ENCODE assay signal across 17 mouse cellular contexts in genomic region chr11:68480660-68481059, GRCm38 (mm10). TPM values are rescaled to one million over a fixed set of nuclear protein-coding genes. Genes with fewer than 3 reads are reported as not detected.
DNase-seq lines count a peak whose midpoint lies in the region; ATAC-seq and TF ChIP-seq lines count a peak whose summit lies in the region.
"Had no signal": no experiment of that assay in that cellular context is flagged by ENCODE, and none has a peak within 500 bp of the region (broad histone marks: within the 10 kb centered on the region; RNA-seq: fewer than 3 reads in every experiment).

No protein-coding gene starts in this region.

- in situ Hi-C loops in CH12.LX (cut with MboI; ENCODE audit: low pct_ligation_motif_present, low pct_unique_long_range_greater_than_20kb, low sequenced_read_pairs) = no loop called here

- dilution Hi-C loops in CH12.LX (cut with MboI; ENCODE audit: extremely low pct_ligation_motif_present, extremely low pct_unique_long_range_greater_than_20kb, low sequenced_read_pairs) = no loop called here

- no peak overlapping the region for H3K4me3 ChIP-seq in left cerebral cortex, adult 2 months
- H3K4me3 ChIP-seq in CH12.LX (replicated peaks in 1 of 3; ENCODE audit: low read depth in 2 of 3, low read length in 2 of 3, poor library complexity in 1 of 3) (no peak overlapping the region), ES-Bruce4 (ENCODE audit: low read depth, low read length) (no peak overlapping the region)
- no peak overlapping the region for H3K4me3 ChIP-seq in midbrain, embryonic 16.5 days (ENCODE audit: low read depth, low read length)
- H3K4me3 ChIP-seq: heart, embryonic 15.5 days; hindbrain, embryonic 13.5 days; kidney, embryonic 15.5 days; liver, embryonic 15.5 days; midbrain, embryonic 10.5 days had no signal

- H3K9me3 ChIP-seq in CH12.LX (replicated peaks; ENCODE audit: low read length) = peaks cover 5% of the 10 kb centered on the region
- H3K9me3 ChIP-seq in ES-Bruce4 (replicated peaks; ENCODE audit: control insufficient read depth, insufficient read depth, low read length, poor library complexity, severe bottlenecking) = no peaks in the 10 kb centered on the region; the same call in 1 of the 2 replicates
- H3K9me3 ChIP-seq in midbrain, embryonic 16.5 days (replicated peaks; ENCODE audit: control insufficient read depth, low read length, poor library complexity, severe bottlenecking) = no peaks in the 10 kb centered on the region
- H3K9me3 ChIP-seq: heart, embryonic 15.5 days; hindbrain, embryonic 13.5 days; kidney, embryonic 15.5 days; liver, embryonic 15.5 days; midbrain, embryonic 10.5 days had no signal

- no peak for DNase-seq in left cerebral cortex, adult 2 months (ENCODE audit: extremely low spot score in 1 of 2, low spot score in 2 of 2)
- DNase-seq in left cerebral cortex, adult 8-10 months (ENCODE audit: low spot score in 2 of 2) = no peak
- DNase-seq in CH12.LX (ENCODE audit: extremely low read depth) = no peak
- peak; percentile 44 for DNase-seq in ZHBTc4 (ENCODE audit: low read depth, low spot score)
- DNase-seq in cerebellum, postnatal 10 days = no peak
- DNase-seq: adrenal gland, postnatal 36 days; cerebellum, adult 11-12 months; cerebellum, postnatal 14 days; heart, postnatal 36 days; lung, postnatal 10 days had no signal

- H3K79me2 ChIP-seq in CH12.LX (replicated peaks; ENCODE audit: control insufficient read depth, extremely low read depth, insufficient read depth, poor library complexity, severe bottlenecking) = no peaks in the 10 kb centered on the region

- H3K4me1 ChIP-seq in CH12.LX (ENCODE audit: control insufficient read depth in 1 of 2, insufficient read depth in 2 of 2) (peaks cover 2 to 35% of the 10 kb centered on the region in 2 experiments), ES-Bruce4 (ENCODE audit: control insufficient read depth, insufficient read depth, low read length) (no peaks in the 10 kb centered on the region)
- H3K4me1 ChIP-seq in midbrain, embryonic 16.5 days (ENCODE audit: control insufficient read depth, insufficient read depth, low read length) = no peaks in the 10 kb centered on the region
- H3K4me1 ChIP-seq: kidney, embryonic 15.5 days; liver, embryonic 15.5 days had no signal

- TF ChIP-seq RAD21 in CH12.LX (IDR thresholded peaks at IDR 0.05; ENCODE audit: low read depth, low read length) = peak; percentile 63

- no peak for ATAC-seq in midbrain, embryonic 16.5 days

- intact Hi-C loops in left cerebral cortex, adult 2 months (cut with DNase I) = loop anchor here (10.0 kb wide), 1 partner anchor 324 kb away; no protein-coding TSS in a partner anchor

- WGBS in midbrain, embryonic 16.5 days = 97% methylated on average over 4 of the region's 4 CpGs

- TF ChIP-seq POLR2A in CH12.LX (IDR thresholded peaks at IDR 0.05; ENCODE audit: low read depth, low read length) = no peak
- no peak for TF ChIP-seq POLR2A in ES-Bruce4 (IDR thresholded peaks at IDR 0.05; ENCODE audit: insufficient read depth, low read length)

- no peak for TF ChIP-seq EP300 in CH12.LX (IDR thresholded peaks at IDR 0.05; ENCODE audit: low read length)
- TF ChIP-seq EP300 in ES-Bruce4 (IDR thresholded peaks at IDR 0.05; ENCODE audit: insufficient read depth, low read depth, low read length) = no peak

- H3K27me3 ChIP-seq in CH12.LX (replicated peaks) (no peaks in the 10 kb centered on the region), ES-Bruce4 (ENCODE audit: control insufficient read depth, insufficient read depth, low read length, poor library complexity, severe bottlenecking) (no peaks in the 10 kb centered on the region)
- no peaks in the 10 kb centered on the region for H3K27me3 ChIP-seq in midbrain, embryonic 16.5 days (ENCODE audit: control insufficient read depth, insufficient read depth, low read depth, low read length)
- H3K27me3 ChIP-seq: heart, embryonic 15.5 days; hindbrain, embryonic 13.5 days; kidney, embryonic 15.5 days had no signal

- H3K9ac ChIP-seq in CH12.LX (ENCODE audit: insufficient read depth, low read depth) (no peak overlapping the region), ES-Bruce4 (ENCODE audit: low read depth, poor library complexity, severe bottlenecking) (no peak overlapping the region)
- H3K9ac ChIP-seq in midbrain, embryonic 16.5 days (ENCODE audit: low read depth, low read length) = no peak overlapping the region
- H3K9ac ChIP-seq: heart, embryonic 15.5 days; hindbrain, embryonic 13.5 days; kidney, embryonic 15.5 days; liver, embryonic 15.5 days had no signal

- H3K27ac ChIP-seq in left cerebral cortex, adult 2 months = no peak overlapping the region
- no peak overlapping the region for H3K27ac ChIP-seq in CH12.LX (ENCODE audit: insufficient read depth, low read depth)
- H3K27ac ChIP-seq in ES-Bruce4 (ENCODE audit: insufficient read depth, low read length) = no peak overlapping the region
- H3K27ac ChIP-seq in midbrain, embryonic 16.5 days (ENCODE audit: low read length) = no peak overlapping the region
- H3K27ac ChIP-seq: heart, embryonic 15.5 days; hindbrain, embryonic 13.5 days; kidney, embryonic 15.5 days; liver, embryonic 15.5 days; midbrain, embryonic 10.5 days had no signal

- peak; percentile 18 for TF ChIP-seq CTCF in left cerebral cortex, adult 2 months (IDR thresholded peaks at IDR 0.05)
- TF ChIP-seq CTCF in CH12.LX (conservative IDR thresholded peaks at IDR 0.05 in 1 of 2, IDR thresholded peaks at IDR 0.05 in 1 of 2; ENCODE audit: low read depth in 2 of 2, low read length in 2 of 2) = peak; percentile 15 to 70; a peak in 3 of 4 replicates
- peak; percentile 51 for TF ChIP-seq CTCF in ES-Bruce4 (IDR thresholded peaks at IDR 0.05; ENCODE audit: low read depth, low read length)

- no peak overlapping the region for H3K4me2 ChIP-seq in CH12.LX (ENCODE audit: insufficient read depth, low read depth, poor library complexity, severe bottlenecking)
- H3K4me2 ChIP-seq in midbrain, embryonic 16.5 days (ENCODE audit: low read length) = no peak overlapping the region
- H3K4me2 ChIP-seq: heart, embryonic 15.5 days; hindbrain, embryonic 13.5 days; kidney, embryonic 15.5 days; liver, embryonic 15.5 days had no signal

- peaks cover 5 to 69% of the 10 kb centered on the region in 2 experiments for H3K36me3 ChIP-seq in CH12.LX (replicated peaks in 1 of 2; ENCODE audit: control insufficient read depth in 1 of 2, insufficient read depth in 1 of 2, low read length in 1 of 2)
- H3K36me3 ChIP-seq in ES-Bruce4 (ENCODE audit: control insufficient read depth, insufficient read depth, low read length, poor library complexity, severe bottlenecking) = no peaks in the 10 kb centered on the region
- H3K36me3 ChIP-seq in midbrain, embryonic 16.5 days (ENCODE audit: control insufficient read depth, insufficient read depth, low read length) = no peaks in the 10 kb centered on the region
- H3K36me3 ChIP-seq: heart, embryonic 15.5 days; hindbrain, embryonic 13.5 days; kidney, embryonic 15.5 days; liver, embryonic 15.5 days; midbrain, embryonic 10.5 days had no signal

TF ChIP-seq in CH12.LX, 34 proteins besides CTCF, POLR2A, EP300 and RAD21:
- TF ChIP-seq ETS1 (conservative IDR thresholded peaks at IDR 0.05; ENCODE audit: low read depth, low read length) (no peak), SMC3 (IDR thresholded peaks at IDR 0.05; ENCODE audit: low read depth, low read length) (peak; percentile 67), HCFC1 (IDR thresholded peaks at IDR 0.05; ENCODE audit: low read depth, low read length) (no peak), NRF1 (IDR thresholded peaks at IDR 0.05; ENCODE audit: low read depth, low read length) (no peak), MXI1 (IDR thresholded peaks at IDR 0.05; ENCODE audit: low read depth, low read length) (no peak), ZNF384 (IDR thresholded peaks at IDR 0.05; ENCODE audit: low read depth, low read length) (no peak), UBTF (IDR thresholded peaks at IDR 0.05; ENCODE audit: low read depth, low read length) (no peak), ZMIZ1 (IDR thresholded peaks at IDR 0.05; ENCODE audit: low read depth, low read length) (no peak), KAT2A (IDR thresholded peaks at IDR 0.05; ENCODE audit: insufficient replicate concordance, low read length) (no peak)

RNA-seq across cellular contexts. Expression of gene Pik3r6, which starts 22.2 kb away (rescaled TPM):
- 1 to 10 TPM; 5.0 to 6.4 TPM for total RNA-seq in left cerebral cortex, adult 2 months (2021)
- 1 to 10 TPM; 3.1 to 4.8 (median 3.6) TPM for total RNA-seq in left cerebral cortex, adult 8-10 months (2022)
- 88.4 and 102 TPM in 2 replicates for total RNA-seq in CH12.LX (2012; rRNA removed)
- total RNA-seq in CH12.LX (2014; rRNA removed) = 80.9 and 82.9 TPM in 2 replicates
- polyA plus RNA-seq in CH12.LX (2012; ENCODE audit: insufficient read length, low read depth) = 90.2 and 95.9 TPM in 2 replicates
- polyA plus RNA-seq in ES-Bruce4 (2011; ENCODE audit: insufficient read depth, insufficient read length, low read depth, missing spikeins) = not detected in 2 replicates
- 1.3 and 2.5 TPM in 2 replicates for polyA plus RNA-seq in midbrain, embryonic 16.5 days (2015; fragmentation: Nextera tagmentation; extraction: Ambion mirVana)

RNA-seq across cellular contexts. Expression of gene Pik3r5, which starts 48.7 kb away (rescaled TPM):
- 1 to 10 TPM; 2.6 to 2.9 TPM for total RNA-seq in left cerebral cortex, adult 2 months (2021)
- total RNA-seq in left cerebral cortex, adult 8-10 months (2022) = 1 to 10 TPM; 3.2 to 4.4 (median 3.7) TPM
- 5.7 and 8.3 TPM in 2 replicates for total RNA-seq in CH12.LX (2012; rRNA removed)
- 2.9 and 3.5 TPM in 2 replicates for total RNA-seq in CH12.LX (2014; rRNA removed)
- polyA plus RNA-seq in CH12.LX (2012; ENCODE audit: insufficient read length, low read depth) = 7.3 and 9.4 TPM in 2 replicates
- polyA plus RNA-seq in ES-Bruce4 (2011; ENCODE audit: insufficient read depth, insufficient read length, low read depth, missing spikeins) = 1.7 and 1.8 TPM in 2 replicates
- polyA plus RNA-seq in midbrain, embryonic 16.5 days (2015; fragmentation: Nextera tagmentation; extraction: Ambion mirVana) = 0.21 and 0.24 TPM in 2 replicates

Comparison
In these comparisons a context has a peak if more than half of its experiments do, and no peak if none do; other contexts are left out.
1. RNA of gene Pik3r6, which starts 22.2 kb away (total RNA-seq): 80.9 to 102 TPM in CH12.LX; 5.0 to 6.4 TPM in left cerebral cortex, adult 2 months and 3.1 to 4.8 TPM in left cerebral cortex, adult 8-10 months; every median in the first group is over 10 times any median in the second.
2. Peak in every context shown above with its lines, with median percentiles within 50 percentile points of each other: CTCF ChIP-seq.